Mouse (Mus musculus) hindbrain, embryonic 16.5 days (tissue): ENCODE data around the gene Rab29. TPM values are rescaled to one million over a fixed set of nuclear protein-coding genes. Genes with fewer than 3 reads are reported as not detected.

Experiments
- ATAC-seq: fragments of 200-750 bp; cut with Nextera tagmentation; 2 replicates; pipeline ENCODE4 v1.8.0; 2017; ENCODE audit warnings: moderate TSS enrichment, moderate library complexity
- H3K27ac ChIP-seq: fragments of 300-500 bp; sonication (generic); 2 replicates; pipeline ENCODE4 v1.5.1; 2014; ENCODE audit warnings: low read depth, mild to moderate bottlenecking, control low read depth, low read length, moderate library complexity
- H3K27me3 ChIP-seq: fragments of 300-500 bp; sonication (generic); replicated peaks from 2 replicates; pipeline ENCODE4 v1.6.1; 2014; ENCODE audit warnings: low read length; ENCODE audit not compliant: control insufficient read depth, insufficient read depth
- H3K36me3 ChIP-seq: fragments of 300-500 bp; sonication (generic); 2 replicates; pipeline ENCODE4 v1.6.1; 2014; ENCODE audit warnings: mild to moderate bottlenecking, low read length, moderate library complexity, mixed read lengths; ENCODE audit not compliant: control insufficient read depth, insufficient read depth
- H3K4me1 ChIP-seq: fragments of 300-500 bp; sonication (generic); 2 replicates; pipeline ENCODE4 v1.6.1; 2014; ENCODE audit warnings: low read depth, low read length; ENCODE audit not compliant: control insufficient read depth, insufficient read depth
- H3K4me2 ChIP-seq: fragments of 300-500 bp; sonication (generic); 2 replicates; pipeline ENCODE4 v1.6.1; 2014; ENCODE audit warnings: mild to moderate bottlenecking, low read length, control low read depth, moderate library complexity
- H3K4me3 ChIP-seq: fragments of 300-500 bp; sonication (generic); 2 replicates; pipeline ENCODE4 v1.5.1; 2014; ENCODE audit warnings: mild to moderate bottlenecking, low read length, control low read depth, moderate library complexity
- H3K9ac ChIP-seq: fragments of 300-500 bp; sonication (generic); 2 replicates; pipeline ENCODE4 v1.6.1; 2014; ENCODE audit warnings: low read depth, mild to moderate bottlenecking, control low read depth, low read length, moderate library complexity
- H3K9me3 ChIP-seq: fragments of 300-500 bp; sonication (generic); 2 replicates; pipeline ENCODE4 v1.6.1; 2014; ENCODE audit warnings: mild to moderate bottlenecking, low read length, moderate library complexity; ENCODE audit not compliant: control insufficient read depth
- WGBS: fragments of 180-500 bp; shearing (Covaris S2); extraction: QIAGEN DNeasy Blood & Tissue Kit; methylation state at CpG from one replicate; pipeline ENCODE4 v1.1.7; 2014; 5-methylcytosine and 5-hydroxymethylcytosine counted together
- polyA plus RNA-seq: library from polyadenylated mRNA; unstranded; fragments of >200 nt; fragmentation: Nextera tagmentation; extraction: Ambion mirVana; gene quantifications from 2 replicates; pipeline ENCODE4 v1.2.1, GENCODE M21; 2015

The Rab29 gene
- polyA plus RNA-seq, 1 experiment from 2014 or later, result 8.6 TPM

DNA sequence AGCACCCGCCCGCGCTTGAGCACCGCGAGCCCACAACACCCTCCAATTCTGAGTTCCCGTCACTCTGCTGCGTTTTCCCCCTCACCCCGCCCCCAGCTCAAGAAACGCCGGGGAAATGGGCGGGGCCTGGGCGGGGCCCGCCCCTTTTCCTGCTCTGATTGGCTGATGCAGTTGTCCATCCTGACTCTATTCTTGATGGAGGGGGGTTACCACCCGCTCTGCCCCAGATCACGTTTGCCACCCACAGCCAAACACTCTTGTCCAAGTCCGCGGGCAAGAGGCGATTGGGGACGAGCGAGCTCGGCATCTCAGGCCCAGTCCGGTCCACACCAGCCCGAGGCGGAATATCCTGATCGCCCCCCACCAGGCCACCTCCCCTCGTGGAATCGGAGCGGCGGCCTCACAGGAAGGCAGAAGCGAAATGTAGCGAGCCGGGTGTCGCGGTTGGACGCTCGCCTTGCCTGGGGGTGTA is 39.2 kb upstream of the Rab29 start:
- Histone ChIP-seq H3K4me1 (peaks cover 21% of the 10 kb centered on the region), H3K9ac (peak overlapping the region; percentile 92), H3K27ac (peak overlapping the region; percentile 87), H3K9me3 (no peaks in the 10 kb centered on the region), H3K4me2 (peak overlapping the region; percentile 88), H3K27me3 (no peaks in the 10 kb centered on the region), H3K36me3 (no peaks in the 10 kb centered on the region), H3K4me3 (peak overlapping the region; percentile 82)
- peak; percentile 97 for ATAC-seq
- under 1% methylated on average over 36 of the region's 36 CpGs for whole genome bisulfite sequencing

GRCm38 (mm10) chr1:131828297-131829126 is 38.5 kb upstream of the Rab29 start:
- Histone ChIP-seq H3K27ac (peak overlapping the region; percentile 87), H3K4me3 (peak overlapping the region; percentile 82), H3K9ac (peak overlapping the region; percentile 92), H3K27me3 (no peaks in the 10 kb centered on the region), H3K4me1 (peaks cover 21% of the 10 kb centered on the region), H3K4me2 (peak overlapping the region; percentile 88), H3K9me3 (no peaks in the 10 kb centered on the region), H3K36me3 (no peaks in the 10 kb centered on the region)
- under 1% methylated on average over 21 of the region's 22 CpGs for WGBS
- ATAC-seq, result peak; percentile 70

DNA sequence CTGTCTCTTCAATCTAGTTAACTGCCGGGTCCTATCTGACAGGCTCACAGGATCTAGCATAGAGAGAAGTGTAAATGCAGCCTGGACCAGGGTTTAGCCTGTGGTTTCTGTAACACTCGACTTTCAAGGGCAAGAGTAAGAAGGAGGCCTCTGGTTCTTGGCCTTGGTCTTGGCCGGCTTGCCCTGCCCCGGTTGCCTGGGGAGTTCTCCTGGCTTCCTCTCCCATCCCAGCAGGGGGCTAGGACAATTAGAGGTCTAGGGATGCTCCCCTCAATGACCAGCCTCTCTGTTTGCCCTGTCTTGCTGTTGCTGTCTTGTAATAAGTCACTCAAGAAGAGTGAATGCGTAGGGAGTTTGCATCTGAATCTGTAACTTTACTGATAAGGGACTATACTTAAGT is 37.7 kb upstream of the Rab29 start:
- Histone ChIP-seq H3K27me3 (no peaks in the 10 kb centered on the region), H3K36me3 (no peaks in the 10 kb centered on the region), H3K9me3 (no peaks in the 10 kb centered on the region), H3K4me1 (peaks cover 21% of the 10 kb centered on the region), H3K27ac (no peak overlapping the region), H3K4me3 (peak overlapping the region; percentile 82), H3K9ac (peak overlapping the region; percentile 47), H3K4me2 (peak overlapping the region; percentile 88)
- WGBS, result 39% methylated on average over 5 of the region's 5 CpGs
- no peak for ATAC-seq

- no peaks in the 10 kb centered on the region for H3K9me3 ChIP-seq
- ATAC-seq, result no peak
- H3K27me3 ChIP-seq, result no peaks in the 10 kb centered on the region
- no peak overlapping the region for H3K4me3 ChIP-seq
- WGBS, result 83% methylated on average over 15 of the region's 15 CpGs
- H3K9ac ChIP-seq, result no peak overlapping the region
- no peak overlapping the region for H3K27ac ChIP-seq
- H3K4me2 ChIP-seq, result no peak overlapping the region
- no peaks in the 10 kb centered on the region for H3K36me3 ChIP-seq
- peaks cover 21% of the 10 kb centered on the region for H3K4me1 ChIP-seq
Measured at GRCm38 (mm10) chr1:131830561-131830960, 36.5 kb upstream of the Rab29 start.

GRCm38 (mm10) chr1:131830971-131831641 is 35.9 kb upstream of the Rab29 start:
- Histone ChIP-seq H3K27me3 (no peaks in the 10 kb centered on the region), H3K9me3 (no peaks in the 10 kb centered on the region), H3K4me2 (no peak overlapping the region), H3K36me3 (no peaks in the 10 kb centered on the region), H3K4me3 (no peak overlapping the region), H3K9ac (no peak overlapping the region), H3K27ac (no peak overlapping the region), H3K4me1 (peaks cover 21% of the 10 kb centered on the region)
- WGBS, result 77% methylated on average over 8 of the region's 8 CpGs
- no peak for ATAC-seq

DNA sequence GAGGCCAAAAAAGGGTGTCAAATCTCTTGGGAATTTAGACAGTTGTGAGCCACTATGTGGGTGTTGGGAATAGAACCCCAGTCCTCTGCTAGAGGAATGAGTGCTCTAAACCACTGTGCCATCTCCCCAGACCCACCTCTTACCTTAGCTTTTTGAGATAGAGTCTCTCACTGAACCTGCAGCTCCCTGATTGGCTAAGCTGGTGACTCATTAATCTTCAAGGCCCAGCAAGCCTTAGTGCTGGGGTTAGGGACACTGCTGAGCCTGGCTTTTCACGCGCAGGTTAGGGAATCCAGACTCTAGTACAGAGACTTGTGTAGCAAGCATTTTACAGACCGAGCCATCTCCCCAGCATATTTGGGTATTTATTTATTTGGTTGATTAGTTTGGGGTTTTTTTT is 30.0 kb upstream of the Rab29 start:
- Histone ChIP-seq H3K36me3 (0 out of 2 replicates have a peak, but pooled peaks cover 7% of the 10 kb centered on the region), H3K9ac (no peak overlapping the region), H3K27ac (no peak overlapping the region), H3K4me2 (no peak overlapping the region), H3K9me3 (no peaks in the 10 kb centered on the region), H3K4me1 (peaks cover under 1% of the 10 kb centered on the region; the same call in 1 of the 2 replicates), H3K4me3 (no peak overlapping the region), H3K27me3 (no peaks in the 10 kb centered on the region)
- WGBS, result 75% methylated on average over 3 of the region's 3 CpGs
- ATAC-seq, result no peak

DNA sequence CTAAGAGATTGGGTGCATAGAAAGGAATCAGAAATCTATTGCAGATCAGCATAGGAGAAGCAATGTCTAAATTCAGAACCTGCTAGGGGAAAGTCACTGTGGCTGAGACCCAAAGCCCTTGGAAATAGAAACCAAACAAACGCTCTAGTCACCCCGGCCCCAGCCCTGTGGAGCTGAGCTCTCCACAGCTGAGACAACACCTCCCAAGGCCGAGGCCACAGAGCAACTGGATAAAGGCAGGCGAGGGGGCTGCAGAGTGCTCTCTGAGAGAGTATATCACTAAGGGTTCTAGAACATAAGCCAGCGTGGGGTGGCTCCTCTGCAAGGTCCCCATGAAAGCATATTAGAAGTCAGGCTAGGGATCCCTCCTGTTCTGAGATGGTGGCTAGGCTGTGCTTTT is 28.5 kb upstream of the Rab29 start:
- no peak overlapping the region for H3K9ac ChIP-seq
- no peak overlapping the region for H3K4me3 ChIP-seq
- no peaks in the 10 kb centered on the region for H3K9me3 ChIP-seq
- H3K4me1 ChIP-seq, result no peaks in the 10 kb centered on the region; the same call in 1 of the 2 replicates
- H3K27me3 ChIP-seq, result no peaks in the 10 kb centered on the region
- H3K36me3 ChIP-seq, result peaks cover 11% of the 10 kb centered on the region; the same call in 1 of the 2 replicates
- 82% methylated on average over 5 of the region's 5 CpGs for WGBS
- H3K4me2 ChIP-seq, result no peak overlapping the region
- ATAC-seq, result no peak
- no peak overlapping the region for H3K27ac ChIP-seq

GRCm38 (mm10) chr1:131839279-131839678 is 27.7 kb upstream of the Rab29 start:
- H3K4me1 ChIP-seq, result no peaks in the 10 kb centered on the region; the same call in 1 of the 2 replicates
- no peak overlapping the region for H3K27ac ChIP-seq
- WGBS, result 46% methylated on average over 2 of the region's 2 CpGs
- H3K27me3 ChIP-seq, result no peaks in the 10 kb centered on the region
- no peak overlapping the region for H3K4me2 ChIP-seq
- H3K9me3 ChIP-seq, result no peaks in the 10 kb centered on the region
- peak; percentile 66 for ATAC-seq
- H3K36me3 ChIP-seq, result peaks cover 11% of the 10 kb centered on the region; the same call in 1 of the 2 replicates
- no peak overlapping the region for H3K4me3 ChIP-seq
- H3K9ac ChIP-seq, result no peak overlapping the region

GRCm38 (mm10) chr1:131842221-131842620 is 24.8 kb upstream of the Rab29 start:
- Histone ChIP-seq H3K9ac (no peak overlapping the region), H3K4me2 (no peak overlapping the region), H3K27ac (no peak overlapping the region), H3K36me3 (peaks cover 11% of the 10 kb centered on the region; the same call in 1 of the 2 replicates), H3K9me3 (no peaks in the 10 kb centered on the region), H3K27me3 (no peaks in the 10 kb centered on the region), H3K4me3 (no peak overlapping the region), H3K4me1 (no peaks in the 10 kb centered on the region)
- ATAC-seq, result no peak
- 74% methylated on average over 4 of the region's 4 CpGs for WGBS
